Mouse (Mus musculus) bone marrow, adult 2 months (tissue): ENCODE results near the gene Hist1h1c.

Experiments used
- CTCF ChIP-seq: fragments of 200-500 bp; IDR thresholded peaks from 2 replicates; pipeline ENCODE4 v1.5.1; 2011; ENCODE audit warnings: low read length, control low read depth; ENCODE audit not compliant: control insufficient read depth, insufficient read depth
- POLR2A ChIP-seq: fragments of 200-500 bp; IDR thresholded peaks from 2 replicates; pipeline ENCODE4 v1.6.1; 2011; ENCODE audit warnings: low read depth, mild to moderate bottlenecking, control low read depth, low read length, borderline replicate concordance; ENCODE audit not compliant: control insufficient read depth

GRCm38 (mm10) chr13:23706771-23707170 lies 31.8 kb upstream of the Hist1h1c start:
- TF ChIP-seq CTCF (no peak), POLR2A (no peak)
